In genomic region chr10:128344568-128345275, GRCm38 (mm10) we compare ENCODE assay signal across 8 mouse cellular contexts. TPM values are rescaled to one million over a fixed set of nuclear protein-coding genes. Genes with fewer than 3 reads are reported as not detected.
DNase-seq lines count a peak whose midpoint lies in the region; ATAC-seq and TF ChIP-seq lines count a peak whose summit lies in the region.

No protein-coding gene starts in this region.

- H3K36me3 ChIP-seq in intestine, embryonic 16.5 days (ENCODE audit: control insufficient read depth, insufficient read depth, low read length), result no peaks in the 10 kb centered on the region; the same call in 1 of the 2 replicates
- H3K36me3 ChIP-seq in limb, embryonic 15.5 days, result 0 out of 2 replicates have a peak, but pooled peaks cover 6% of the 10 kb centered on the region
- H3K36me3 ChIP-seq in myocyte (ENCODE audit: control insufficient read depth, insufficient read depth), result peaks cover under 1% of the 10 kb centered on the region

- peak overlapping the region; percentile 53 for H3K4me3 ChIP-seq in gastrocnemius, adult 2 months
- peak overlapping the region; percentile 9 for H3K4me3 ChIP-seq in intestine, embryonic 16.5 days (ENCODE audit: low read length)
- peak overlapping the region; percentile 5; the same call in 1 of the 2 replicates for H3K4me3 ChIP-seq in limb, embryonic 15.5 days
- no peak overlapping the region for H3K4me3 ChIP-seq in myocyte

- WGBS in intestine, embryonic 16.5 days, result 19% methylated on average over 7 of the region's 7 CpGs
- WGBS in limb, embryonic 15.5 days, result 44% methylated on average over 7 of the region's 7 CpGs

- peak; percentile 92 for ATAC-seq in intestine, embryonic 16.5 days
- ATAC-seq in limb, embryonic 15.5 days (ENCODE audit: insufficient number of reproducible peaks, low FRiP score, low TSS enrichment, low read depth), result peak; percentile 63; the same call in 1 of the 2 replicates

- H3K4me2 ChIP-seq in intestine, embryonic 16.5 days (ENCODE audit: low read depth, low read length), result peak overlapping the region; percentile 23
- H3K4me2 ChIP-seq in limb, embryonic 15.5 days, result no peak overlapping the region; the same call in 1 of the 2 replicates
- peak overlapping the region; percentile 86 for H3K4me2 ChIP-seq in myocyte (ENCODE audit: low read depth)

- TF ChIP-seq CTCF in gastrocnemius, adult 2 months (IDR thresholded peaks at IDR 0.05), result no peak

- H3K79me2 ChIP-seq in myocyte (ENCODE audit: control insufficient read depth, insufficient read depth), result peaks cover 88% of the 10 kb centered on the region

- no peaks in the 10 kb centered on the region for H3K27me3 ChIP-seq in intestine, embryonic 16.5 days (replicated peaks; ENCODE audit: control insufficient read depth, insufficient read depth, low read length)
- no peaks in the 10 kb centered on the region for H3K27me3 ChIP-seq in limb, embryonic 15.5 days
- H3K27me3 ChIP-seq in myocyte (ENCODE audit: control insufficient read depth, insufficient read depth, insufficient read length), result no peaks in the 10 kb centered on the region

- H3K27ac ChIP-seq in gastrocnemius, adult 2 months, result peak overlapping the region; percentile 84
- H3K27ac ChIP-seq in intestine, embryonic 16.5 days (ENCODE audit: low read length), result peak overlapping the region; percentile 87
- peak overlapping the region; percentile 75 for H3K27ac ChIP-seq in limb, embryonic 15.5 days

- peak; percentile 64 for DNase-seq in ovary, adult 18-20 months (ENCODE audit: low spot score)
- DNase-seq in ovary, postnatal 14 days (ENCODE audit: low spot score), result no peak
- peak; percentile 90 for DNase-seq in brain, adult 2 months (ENCODE audit: low read depth, low spot score)
- peak; percentile 86 for DNase-seq in gastrocnemius, adult 2 months
- DNase-seq in testis, postnatal 10 days (ENCODE audit: low spot score), result peak; percentile 52

- no peaks in the 10 kb centered on the region for H3K9me3 ChIP-seq in intestine, embryonic 16.5 days (ENCODE audit: control insufficient read depth, low read length)
- no peaks in the 10 kb centered on the region for H3K9me3 ChIP-seq in limb, embryonic 15.5 days

- intact Hi-C loops in gastrocnemius, adult 2 months (cut with DNase I), result no loop called here

- peaks cover 9% of the 10 kb centered on the region for H3K4me1 ChIP-seq in intestine, embryonic 16.5 days (ENCODE audit: control insufficient read depth, insufficient read depth, low read length)
- H3K4me1 ChIP-seq in limb, embryonic 15.5 days, result peaks cover 11% of the 10 kb centered on the region

- peak; percentile 14 for TF ChIP-seq POLR2A in myocyte (IDR thresholded peaks at IDR 0.05; ENCODE audit: insufficient read length, low read depth)

- no peak overlapping the region for H3K9ac ChIP-seq in intestine, embryonic 16.5 days (ENCODE audit: low read depth, low read length)
- no peak overlapping the region for H3K9ac ChIP-seq in limb, embryonic 15.5 days

- H3ac ChIP-seq in myocyte (ENCODE audit: control insufficient read depth, insufficient read length), result no peak overlapping the region

TF ChIP-seq in myocyte, 11 proteins besides CTCF, POLR2A, EP300 and RAD21:
- TF ChIP-seq POLR2AphosphoS2 (IDR thresholded peaks at IDR 0.05; ENCODE audit: insufficient read length, low read depth) (no peak), MYOD1 (IDR thresholded peaks at IDR 0.05; ENCODE audit: control insufficient read depth in 1 of 3, insufficient read length in 2 of 3, low read depth in 2 of 3) (peak; percentile 67 to 92 (median 84)), MYOG (IDR thresholded peaks at IDR 0.05; ENCODE audit: control insufficient read depth in 1 of 3, insufficient read depth in 1 of 3, insufficient read length in 2 of 3, low read depth in 2 of 3) (peak; percentile 29 to 90 (median 83)), SRF (IDR thresholded peaks at IDR 0.05; ENCODE audit: control insufficient read depth, insufficient read length, low read depth) (no peak), CEBPB (IDR thresholded peaks at IDR 0.05; ENCODE audit: insufficient read depth, poor library complexity, severe bottlenecking) (0 out of 2 replicates have a peak, but pooled peaks have one; percentile 2)

RNA-seq across cellular contexts. Expression of gene Cs, which starts 7.2 kb away (rescaled TPM):
- 100 to 1,000 TPM; 541 to 658 TPM for total RNA-seq in gastrocnemius, adult 2 months (2021)
- 334 and 347 TPM in 2 replicates for polyA plus RNA-seq in intestine, embryonic 16.5 days (2015; fragmentation: Nextera tagmentation; extraction: Ambion mirVana)
- polyA plus RNA-seq in limb, embryonic 15.5 days (2015; fragmentation: Nextera tagmentation; extraction: Ambion mirVana), result 173 and 189 TPM in 2 replicates
- 253 TPM for polyA plus RNA-seq in myocyte (2012; fragmentation: generic; extraction: Trizol)

RNA-seq across cellular contexts. Expression of gene Cnpy2, which starts 22.5 kb away (rescaled TPM):
- total RNA-seq in gastrocnemius, adult 2 months (2021), result 10 to 100 TPM; 35.1 to 52.1 TPM
- polyA plus RNA-seq in intestine, embryonic 16.5 days (2015; fragmentation: Nextera tagmentation; extraction: Ambion mirVana), result 295 and 297 TPM in 2 replicates
- polyA plus RNA-seq in limb, embryonic 15.5 days (2015; fragmentation: Nextera tagmentation; extraction: Ambion mirVana), result 347 and 355 TPM in 2 replicates
- polyA plus RNA-seq in myocyte (2012; fragmentation: generic; extraction: Trizol), result 91.8 TPM

RNA-seq across cellular contexts. Expression of gene Coq10a, which starts 24.1 kb away (rescaled TPM):
- total RNA-seq in gastrocnemius, adult 2 months (2021), result 100 to 1,000 TPM; 447 to 542 TPM
- polyA plus RNA-seq in intestine, embryonic 16.5 days (2015; fragmentation: Nextera tagmentation; extraction: Ambion mirVana), result 2.5 and 3.3 TPM in 2 replicates
- 11.3 and 13.4 TPM in 2 replicates for polyA plus RNA-seq in limb, embryonic 15.5 days (2015; fragmentation: Nextera tagmentation; extraction: Ambion mirVana)
- 61.2 TPM for polyA plus RNA-seq in myocyte (2012; fragmentation: generic; extraction: Trizol)

RNA-seq across cellular contexts. Expression of gene Ankrd52, which starts 32.2 kb away (rescaled TPM):
- 10 to 100 TPM; 46.7 to 58.9 TPM for total RNA-seq in gastrocnemius, adult 2 months (2021)
- 6.7 and 7.2 TPM in 2 replicates for polyA plus RNA-seq in intestine, embryonic 16.5 days (2015; fragmentation: Nextera tagmentation; extraction: Ambion mirVana)
- polyA plus RNA-seq in limb, embryonic 15.5 days (2015; fragmentation: Nextera tagmentation; extraction: Ambion mirVana), result 11.0 and 11.3 TPM in 2 replicates
- polyA plus RNA-seq in myocyte (2012; fragmentation: generic; extraction: Trizol), result 30.8 TPM

RNA-seq across cellular contexts. Expression of gene Pan2, which starts 41.6 kb away (rescaled TPM):
- 1 to 10 TPM; 5.1 to 5.3 TPM for total RNA-seq in gastrocnemius, adult 2 months (2021)
- 24.7 and 25.5 TPM in 2 replicates for polyA plus RNA-seq in intestine, embryonic 16.5 days (2015; fragmentation: Nextera tagmentation; extraction: Ambion mirVana)
- polyA plus RNA-seq in limb, embryonic 15.5 days (2015; fragmentation: Nextera tagmentation; extraction: Ambion mirVana), result 25.1 and 25.2 TPM in 2 replicates
- 6.2 TPM for polyA plus RNA-seq in myocyte (2012; fragmentation: generic; extraction: Trizol)
